Mouse (Mus musculus) heart, embryonic 12.5 days (tissue): ENCODE data around the gene 2310034G01Rik. TPM values are rescaled to one million over a fixed set of nuclear protein-coding genes. Genes with fewer than 3 reads are reported as not detected.

Source experiments
- ATAC-seq: fragments of 200-750 bp; cut with Nextera tagmentation; 2 replicates; pipeline ENCODE4 v1.8.0; 2017; ENCODE audit warnings: moderate TSS enrichment, moderate library complexity; ENCODE audit not compliant: insufficient number of reproducible peaks, low FRiP score
- H3K27ac ChIP-seq: fragments of 300-500 bp; sonication (generic); 2 replicates; pipeline ENCODE4 v1.5.1; 2016; ENCODE audit warnings: mild to moderate bottlenecking, moderate library complexity; ENCODE audit not compliant: poor library complexity, severe bottlenecking
- H3K27me3 ChIP-seq: fragments of 300-500 bp; sonication (generic); replicated peaks from 2 replicates; pipeline ENCODE4 v1.6.1; 2016; ENCODE audit warnings: mild to moderate bottlenecking, moderate library complexity
- H3K36me3 ChIP-seq: fragments of 300-500 bp; sonication (generic); 2 replicates; pipeline ENCODE4 v1.6.1; 2016; ENCODE audit warnings: mild to moderate bottlenecking, moderate library complexity
- H3K4me1 ChIP-seq: fragments of 300-500 bp; sonication (generic); replicated peaks from 2 replicates; pipeline ENCODE4 v1.6.1; 2016; ENCODE audit warnings: mild to moderate bottlenecking
- H3K4me2 ChIP-seq: fragments of 300-500 bp; sonication (generic); 2 replicates; pipeline ENCODE4 v1.6.1; 2016; ENCODE audit warnings: mild to moderate bottlenecking, moderate library complexity
- H3K4me3 ChIP-seq: fragments of 300-500 bp; sonication (generic); 2 replicates; pipeline ENCODE4 v1.5.1; 2016; ENCODE audit warnings: mild to moderate bottlenecking
- H3K9ac ChIP-seq: fragments of 300-500 bp; sonication (generic); 2 replicates; pipeline ENCODE4 v1.6.1; 2016; ENCODE audit warnings: mild to moderate bottlenecking, moderate library complexity
- H3K9me3 ChIP-seq: fragments of 300-500 bp; sonication (generic); replicated peaks from 2 replicates; pipeline ENCODE4 v1.6.1; 2016; ENCODE audit warnings: mild to moderate bottlenecking, moderate library complexity
- WGBS: fragments of 180-500 bp; shearing (Covaris S2); methylation state at CpG from one replicate; pipeline ENCODE4 v1.1.7; 2016; 5-methylcytosine and 5-hydroxymethylcytosine counted together
- polyA plus RNA-seq: library from polyadenylated mRNA; unstranded; fragments of >200 nt; fragmentation: Nextera tagmentation; extraction: Ambion mirVana; gene quantifications from 2 replicates; pipeline ENCODE4 v1.2.1, GENCODE M21; 2016

Gene 2310034G01Rik
- 0.36 and 1.2 TPM in 2 replicates for polyA plus RNA-seq

DNA sequence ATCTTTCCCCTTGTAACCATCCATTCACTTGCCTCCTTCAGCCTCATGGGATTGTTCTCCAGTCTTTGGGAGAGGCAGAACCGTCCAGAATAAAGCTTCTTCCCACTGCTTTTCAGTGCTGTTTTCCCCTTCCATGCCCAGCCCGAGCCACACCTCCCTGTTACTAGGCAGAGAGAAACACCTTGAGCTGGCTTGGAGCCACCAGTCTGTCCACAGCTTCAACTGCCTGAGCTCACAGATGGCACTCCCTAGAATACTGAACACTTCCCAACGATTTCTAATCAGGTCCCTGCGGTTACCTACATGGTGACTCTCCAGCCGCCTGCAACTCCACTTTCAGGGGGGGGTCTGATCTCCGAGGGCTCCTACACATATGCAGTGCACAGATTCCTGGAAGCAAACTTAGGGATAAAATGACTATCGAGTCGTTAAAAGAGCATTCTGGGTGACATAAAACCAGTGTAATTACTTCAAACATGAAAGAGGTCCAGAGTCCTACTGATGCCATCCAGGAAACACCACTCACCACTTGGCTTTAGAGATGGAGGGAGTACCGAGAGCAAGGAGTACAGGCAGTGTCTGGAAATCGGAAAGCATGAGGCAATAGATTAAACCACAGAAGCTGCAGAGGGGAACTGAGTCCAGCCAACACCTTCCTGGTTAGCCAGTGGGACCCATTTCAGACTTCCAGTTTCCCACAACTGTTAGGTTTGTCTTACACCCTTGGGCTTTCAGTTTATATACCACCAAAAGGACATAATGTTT lies at the start of gene 2310034G01Rik:
Gene 2310034G01Rik, minus strand, starts transcription at position 135 of the 765 bp plus-strand sequence.
- 53% methylated on average over 10 of the region's 10 CpGs for WGBS
- H3K36me3 ChIP-seq, result no peaks in the 10 kb centered on the region
- ATAC-seq, result no peak
- H3K9me3 ChIP-seq, result no peaks in the 10 kb centered on the region
- peak within 1 kb of the TSS; percentile 99 for H3K4me2 ChIP-seq
- H3K4me1 ChIP-seq, result peaks cover 15% of the 10 kb centered on the region
- no peak within 1 kb of the TSS for H3K27ac ChIP-seq
- H3K4me3 ChIP-seq, result peak within 1 kb of the TSS; percentile 80
- H3K9ac ChIP-seq, result peak within 1 kb of the TSS; percentile 84
- peaks cover 48% of the 10 kb centered on the region for H3K27me3 ChIP-seq

DNA sequence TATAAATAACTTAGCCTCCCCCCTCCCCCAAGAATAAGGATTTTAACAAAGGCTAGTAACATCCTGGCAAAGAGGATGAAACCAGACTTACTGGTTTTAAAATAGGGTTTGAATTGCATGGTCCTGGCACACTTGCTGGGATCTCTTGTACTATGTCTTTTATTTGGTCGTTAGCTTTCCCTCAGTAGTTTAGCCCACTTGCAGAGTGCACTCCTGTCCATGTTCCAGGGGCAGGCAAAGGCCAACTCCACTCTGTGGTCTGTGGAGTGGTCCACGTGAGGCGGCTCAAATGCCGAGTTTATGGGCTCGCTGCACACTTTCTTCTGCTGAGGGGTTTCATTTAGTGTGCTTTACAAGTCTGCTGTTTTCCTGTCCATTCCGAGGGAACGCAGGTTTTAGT lies 49.8 kb upstream of the 2310034G01Rik start:
- Histone ChIP-seq H3K27ac (no peak overlapping the region), H3K9ac (no peak overlapping the region), H3K4me2 (peak overlapping the region; percentile 27; the same call in 1 of the 2 replicates), H3K4me1 (peaks cover 36% of the 10 kb centered on the region), H3K9me3 (no peaks in the 10 kb centered on the region), H3K27me3 (no peaks in the 10 kb centered on the region), H3K4me3 (no peak overlapping the region), H3K36me3 (peaks cover 33% of the 10 kb centered on the region)
- WGBS, result 71% methylated on average over 7 of the region's 7 CpGs
- ATAC-seq, result no peak

DNA sequence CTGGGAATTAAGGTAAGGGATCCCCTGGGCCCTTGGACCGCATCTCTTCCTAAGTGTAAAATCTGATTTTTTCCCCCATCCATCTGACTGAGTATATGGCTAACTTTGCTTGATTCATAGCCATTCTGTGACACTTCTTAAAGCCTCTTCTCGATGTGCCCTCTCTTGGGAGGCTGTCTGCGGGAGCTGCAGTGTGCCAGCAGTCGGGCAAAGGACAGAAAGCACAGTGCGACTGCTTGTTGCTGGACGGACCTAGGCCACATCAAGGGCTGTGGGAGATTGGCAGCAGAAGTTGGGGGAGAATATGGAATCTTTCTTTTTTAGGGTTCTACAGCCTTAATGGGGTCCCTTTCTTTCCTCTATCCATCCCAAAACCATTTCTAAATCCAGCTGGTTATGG lies 49.3 kb upstream of the 2310034G01Rik start:
- WGBS, result 79% methylated on average over 6 of the region's 6 CpGs

DNA sequence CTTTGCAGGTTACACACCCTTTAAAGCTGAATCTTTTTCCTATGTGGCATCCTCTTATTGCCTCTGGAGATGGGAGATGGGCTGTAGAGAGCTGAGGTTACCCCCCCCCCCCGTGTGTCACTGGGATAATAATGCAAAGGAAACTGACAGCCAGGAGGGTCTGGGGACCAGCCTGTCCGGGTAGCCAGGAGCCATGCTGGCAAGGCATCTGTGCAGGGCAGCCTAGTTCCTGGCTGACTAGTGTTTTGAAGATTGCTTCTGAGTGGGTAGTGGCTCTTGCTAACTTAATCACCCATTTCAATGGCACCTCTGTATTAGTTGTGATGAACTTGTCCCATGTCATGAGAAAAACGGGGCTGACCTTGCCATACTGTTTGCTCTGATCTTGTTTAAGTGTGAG lies 48.3 kb upstream of the 2310034G01Rik start:
- Histone ChIP-seq H3K9me3 (no peaks in the 10 kb centered on the region), H3K4me2 (peak overlapping the region; percentile 96), H3K36me3 (peaks cover 21% of the 10 kb centered on the region), H3K27me3 (no peaks in the 10 kb centered on the region), H3K4me3 (peak overlapping the region; percentile 86), H3K27ac (no peak overlapping the region), H3K9ac (peak overlapping the region; percentile 92), H3K4me1 (peaks cover 49% of the 10 kb centered on the region)
- 39% methylated on average over 3 of the region's 3 CpGs for WGBS
- ATAC-seq, result no peak

More for the DNA sequence above, 49.3 kb upstream of the 2310034G01Rik start:
- H3K27ac ChIP-seq, result no peak overlapping the region
- H3K4me3 ChIP-seq, result no peak overlapping the region
- peaks cover 39% of the 10 kb centered on the region for H3K4me1 ChIP-seq
- ATAC-seq, result no peak
- 0 out of 2 replicates have a peak overlapping the region, but pooled peaks have one; percentile 38 for H3K4me2 ChIP-seq
- H3K9ac ChIP-seq, result peak overlapping the region; percentile 47; the same call in 1 of the 2 replicates
- no peaks in the 10 kb centered on the region for H3K27me3 ChIP-seq
- no peaks in the 10 kb centered on the region for H3K9me3 ChIP-seq
- peaks cover 29% of the 10 kb centered on the region for H3K36me3 ChIP-seq

DNA sequence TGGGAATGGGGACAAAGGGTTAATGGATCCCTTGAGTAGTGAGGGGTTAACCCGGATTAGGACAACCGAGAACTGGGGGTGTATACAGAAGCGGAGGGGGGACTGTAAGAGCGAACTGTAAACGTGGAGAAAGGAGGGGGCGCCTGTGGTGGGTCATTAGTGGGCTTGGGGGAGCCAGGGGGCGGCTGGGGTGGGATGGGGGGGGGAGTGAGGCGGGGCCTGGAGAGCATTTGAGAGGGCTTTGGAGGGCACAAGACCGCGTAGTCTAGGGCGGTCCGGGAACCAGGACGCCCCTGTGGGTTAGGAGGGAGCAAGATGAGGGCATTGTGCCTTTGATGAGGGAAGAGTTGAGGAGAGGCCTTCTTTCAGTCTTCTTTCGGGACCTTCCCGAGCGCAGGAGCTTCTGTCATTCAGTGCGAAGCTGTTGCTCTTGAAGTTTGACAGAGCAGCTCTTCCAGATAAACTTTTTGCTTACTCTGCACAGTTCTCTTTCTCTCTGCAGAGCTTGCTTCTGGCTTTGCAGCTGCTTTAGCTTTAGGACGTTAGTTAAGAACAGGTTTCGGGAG lies 47.4 kb upstream of the 2310034G01Rik start:
- H3K9me3 ChIP-seq, result no peaks in the 10 kb centered on the region
- H3K9ac ChIP-seq, result peak overlapping the region; percentile 92
- H3K4me1 ChIP-seq, result peaks cover 50% of the 10 kb centered on the region
- WGBS, result under 1% methylated on average over 16 of the region's 19 CpGs
- peaks cover 13% of the 10 kb centered on the region for H3K36me3 ChIP-seq
- no peak for ATAC-seq
- peak overlapping the region; percentile 96 for H3K4me2 ChIP-seq
- peak overlapping the region; percentile 83 for H3K27ac ChIP-seq
- H3K4me3 ChIP-seq, result peak overlapping the region; percentile 86
- H3K27me3 ChIP-seq, result no peaks in the 10 kb centered on the region

DNA sequence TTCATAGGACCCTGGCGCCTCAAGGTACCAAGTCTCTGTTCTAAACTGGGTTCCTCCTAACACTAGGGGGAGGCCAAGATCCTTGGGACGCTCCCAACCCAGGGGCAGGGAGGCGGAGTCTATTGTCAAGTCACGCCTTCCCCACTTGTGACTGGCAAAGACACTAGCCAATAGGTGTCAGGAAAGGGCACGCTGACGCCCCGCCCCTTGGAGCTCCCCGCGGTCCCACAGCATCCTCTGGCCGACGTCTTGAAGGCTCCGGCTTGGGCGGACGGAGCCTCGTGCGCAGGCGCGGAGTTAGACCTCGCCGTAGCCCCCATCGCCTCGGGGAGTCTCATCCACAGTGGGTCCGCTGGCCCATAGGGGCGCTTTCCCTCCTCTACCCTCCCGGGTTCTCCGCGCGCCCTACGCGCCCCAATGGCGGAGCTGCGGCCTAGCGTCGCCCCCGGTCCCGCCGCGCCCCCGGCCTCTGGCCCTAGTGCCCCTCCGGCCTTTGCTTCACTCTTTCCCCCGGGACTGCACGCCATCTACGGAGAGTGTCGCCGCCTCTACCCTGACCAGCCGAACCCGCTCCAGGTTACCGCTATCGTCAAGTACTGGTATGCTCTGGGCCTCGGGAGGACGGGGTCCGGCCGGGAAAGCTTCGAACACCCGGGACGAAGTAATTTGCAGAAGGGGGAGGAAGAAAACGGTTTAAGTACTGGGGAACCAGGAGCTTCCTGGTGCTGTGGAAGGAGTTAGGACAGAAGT lies 46.8 kb upstream of the 2310034G01Rik start, which contains the start of gene Sufu:
Gene Sufu, plus strand, starts transcription at position 211 of the 750 bp plus-strand sequence.
- Histone ChIP-seq H3K4me2 (peak within 1 kb of the TSS; percentile 96), H3K4me1 (peaks cover 50% of the 10 kb centered on the region), H3K27me3 (no peaks in the 10 kb centered on the region), H3K9ac (peak within 1 kb of the TSS; percentile 92), H3K9me3 (no peaks in the 10 kb centered on the region), H3K4me3 (peak within 1 kb of the TSS; percentile 86), H3K36me3 (peaks cover 9% of the 10 kb centered on the region), H3K27ac (peak within 1 kb of the TSS; percentile 83)
- ATAC-seq, result peak; percentile 92
- WGBS, result under 1% methylated on average over 57 of the region's 57 CpGs

DNA sequence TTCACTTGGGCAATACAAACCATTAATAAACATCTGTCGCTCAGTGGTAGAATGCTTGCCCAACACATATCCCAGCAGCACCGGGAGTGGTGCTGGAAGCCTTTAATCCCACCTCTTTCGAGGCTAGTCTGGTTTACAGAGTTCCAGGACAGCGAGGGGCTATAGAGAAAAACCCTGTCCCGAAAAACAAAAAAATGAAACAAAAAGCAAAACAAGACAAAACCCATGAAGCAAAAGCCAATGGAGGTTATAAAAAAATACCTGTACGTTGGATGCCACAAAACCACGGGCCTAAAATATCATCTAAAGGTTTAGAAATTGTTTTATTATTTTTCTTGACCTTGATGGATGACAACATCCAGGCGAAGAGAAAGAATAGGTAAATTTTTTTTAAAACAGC lies 46.0 kb upstream of the 2310034G01Rik start:
- Histone ChIP-seq H3K27ac (peak overlapping the region; percentile 29; the same call in 1 of the 2 replicates), H3K4me1 (peaks cover 50% of the 10 kb centered on the region)

DNA sequence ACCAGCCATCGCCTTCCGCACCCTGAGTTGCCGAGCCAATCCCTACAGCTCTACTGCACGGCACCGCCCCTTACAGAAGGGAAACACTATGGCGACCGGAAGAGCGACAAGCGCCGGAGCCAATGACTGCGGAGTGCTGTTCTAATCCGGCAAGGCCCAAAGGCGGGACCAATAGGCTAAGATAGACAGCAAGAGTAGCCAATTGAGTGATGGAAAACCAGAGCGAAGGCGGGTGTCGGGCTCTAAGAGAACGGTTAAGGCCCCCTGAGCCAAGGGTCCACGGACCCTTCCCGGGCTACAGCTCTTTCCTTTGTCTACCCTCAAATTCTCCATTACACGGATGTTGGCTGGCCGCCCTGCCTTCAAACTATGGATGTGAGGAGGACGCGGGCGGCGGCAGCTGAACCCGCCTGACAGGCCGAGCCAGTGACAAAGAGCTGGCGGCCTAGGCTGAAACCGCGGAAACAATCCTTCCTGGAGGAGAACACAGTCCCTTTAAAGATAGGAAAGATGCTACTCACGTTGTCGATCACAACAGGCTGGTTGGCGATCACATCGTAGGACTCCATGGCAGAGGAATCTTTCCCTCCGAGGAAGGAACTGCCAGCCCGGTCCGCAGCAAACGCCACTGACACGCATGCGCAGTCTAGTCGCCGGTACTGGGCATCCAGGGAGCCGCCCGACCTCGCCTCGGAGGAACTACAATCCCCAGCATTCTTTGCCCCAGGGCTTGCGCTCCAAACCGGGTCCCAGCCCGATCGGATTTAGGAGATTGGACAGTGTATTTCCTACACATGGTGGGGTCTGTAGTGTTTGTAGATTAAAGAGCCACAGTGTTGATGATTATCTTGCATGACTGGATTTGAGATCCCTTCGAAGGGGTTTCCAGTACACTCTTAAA lies 45.3 kb upstream of the 2310034G01Rik start, which contains the start of gene Actr1a:
Gene Actr1a, minus strand, starts transcription at position 640 of the 901 bp plus-strand sequence.
- under 1% methylated on average over 51 of the region's 51 CpGs for WGBS
- ATAC-seq, result peak; percentile 93
- H3K36me3 ChIP-seq, result peaks cover 4% of the 10 kb centered on the region
- H3K4me3 ChIP-seq, result peak within 1 kb of the TSS; percentile 86
- H3K4me1 ChIP-seq, result peaks cover 47% of the 10 kb centered on the region
- H3K4me2 ChIP-seq, result peak within 1 kb of the TSS; percentile 96
- H3K9ac ChIP-seq, result peak within 1 kb of the TSS; percentile 85
- no peaks in the 10 kb centered on the region for H3K27me3 ChIP-seq
- H3K27ac ChIP-seq, result peak within 1 kb of the TSS; percentile 29; the same call in 1 of the 2 replicates
- no peaks in the 10 kb centered on the region for H3K9me3 ChIP-seq

More for the DNA sequence above, 46.0 kb upstream of the 2310034G01Rik start:
- Histone ChIP-seq H3K36me3 (peaks cover 6% of the 10 kb centered on the region), H3K9me3 (no peaks in the 10 kb centered on the region), H3K9ac (peak overlapping the region; percentile 85; the same call in 1 of the 2 replicates), H3K4me3 (peak overlapping the region; percentile 74), H3K27me3 (no peaks in the 10 kb centered on the region), H3K4me2 (peak overlapping the region; percentile 86)
- ATAC-seq, result no peak
- WGBS, result 12% methylated on average over 8 of the region's 8 CpGs

DNA sequence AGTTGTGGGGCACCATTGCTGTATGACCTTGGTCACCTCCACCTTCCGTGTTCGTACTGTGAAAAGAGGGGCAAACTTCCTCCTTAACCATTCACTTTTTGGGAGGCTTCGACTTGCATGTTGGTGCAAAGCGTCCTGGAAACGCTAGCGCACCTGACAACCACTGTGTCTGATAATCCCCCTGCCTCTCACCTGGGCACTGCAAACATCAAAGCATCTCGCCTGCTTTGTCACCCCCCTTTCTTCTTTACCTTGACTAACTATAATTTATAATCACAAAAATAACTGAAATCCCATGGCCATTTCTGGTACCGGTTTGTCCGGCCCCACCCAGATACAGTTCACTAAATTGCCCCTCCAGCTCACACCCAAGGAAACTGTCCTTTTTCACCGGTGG lies 44.6 kb upstream of the 2310034G01Rik start:
- no peak overlapping the region for H3K27ac ChIP-seq
- H3K36me3 ChIP-seq, result peaks cover 10% of the 10 kb centered on the region
- ATAC-seq, result no peak

DNA sequence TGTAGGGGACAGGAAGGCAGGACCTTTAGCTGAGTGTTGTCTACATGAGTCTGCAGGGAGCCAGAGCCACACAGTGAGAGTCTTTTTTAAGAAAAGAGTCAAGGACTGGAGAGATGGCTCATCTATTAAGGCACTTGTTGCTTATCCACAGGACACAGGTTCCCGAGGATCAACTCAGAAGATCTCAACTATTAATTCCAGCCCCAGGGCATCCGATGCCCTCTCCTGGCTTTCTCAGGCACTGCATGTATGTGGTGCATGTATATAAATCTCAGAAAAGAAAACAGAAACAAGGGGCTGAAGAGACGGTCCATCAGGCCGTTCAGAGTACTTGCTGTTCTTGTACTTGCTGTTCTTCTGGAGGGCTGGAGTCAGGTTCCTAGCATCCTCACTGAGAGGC lies 41.9 kb upstream of the 2310034G01Rik start:
- H3K4me1 ChIP-seq, result peaks cover 26% of the 10 kb centered on the region
- WGBS, result 51% methylated on average over 4 of the region's 4 CpGs
- peaks cover 20% of the 10 kb centered on the region for H3K36me3 ChIP-seq
- H3K9ac ChIP-seq, result no peak overlapping the region
- no peak overlapping the region for H3K27ac ChIP-seq
- no peaks in the 10 kb centered on the region for H3K9me3 ChIP-seq
- no peaks in the 10 kb centered on the region for H3K27me3 ChIP-seq
- no peak overlapping the region for H3K4me3 ChIP-seq
- no peak overlapping the region for H3K4me2 ChIP-seq
- no peak for ATAC-seq

More for the DNA sequence above, 44.6 kb upstream of the 2310034G01Rik start:
- Histone ChIP-seq H3K4me2 (peak overlapping the region; percentile 86), H3K4me1 (peaks cover 41% of the 10 kb centered on the region), H3K4me3 (peak overlapping the region; percentile 74), H3K9me3 (no peaks in the 10 kb centered on the region), H3K27me3 (no peaks in the 10 kb centered on the region), H3K9ac (peak overlapping the region; percentile 65)
- WGBS, result 6% methylated on average over 10 of the region's 10 CpGs
